In the genomic region with DNA sequence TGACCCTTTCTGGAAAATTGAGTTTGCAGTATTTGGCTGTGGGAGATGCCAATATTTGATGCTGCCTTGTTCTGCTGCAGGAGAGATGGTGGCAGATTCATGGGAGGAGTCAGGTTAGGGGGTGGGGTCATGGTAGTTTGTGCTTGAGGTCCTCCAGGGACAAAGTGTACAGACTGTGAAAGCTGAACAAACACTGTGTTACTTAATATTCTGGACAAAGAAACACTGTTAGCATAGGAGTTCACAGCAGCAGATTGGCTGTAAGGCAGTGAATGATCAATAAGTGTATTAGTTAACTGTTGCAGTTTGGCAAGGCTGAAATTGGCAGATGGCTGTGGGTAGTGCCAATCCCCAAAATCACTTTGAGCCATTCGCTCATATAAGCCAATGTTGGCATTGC, we compare ENCODE assay signal across 36 mouse cellular contexts. TPM values are rescaled to one million over a fixed set of nuclear protein-coding genes. Genes with fewer than 3 reads are reported as not detected.
"Had no signal": no experiment of that assay in that cellular context is flagged by ENCODE, and none has a peak within 500 bp of the region (broad histone marks: within the 10 kb centered on the region; RNA-seq: fewer than 3 reads in every experiment).

No protein-coding gene starts in this region.

- H3K4me1 ChIP-seq: heart, embryonic 13.5 days; heart, embryonic 15.5 days; hindbrain, embryonic 13.5 days; hindbrain, embryonic 15.5 days; kidney, embryonic 15.5 days; limb, embryonic 10.5 days; limb, embryonic 12.5 days had no signal

- ATAC-seq: hindbrain, postnatal 0 days; intestine, embryonic 16.5 days had no signal

- H3K9me3 ChIP-seq: heart, embryonic 15.5 days; kidney, embryonic 15.5 days; limb, embryonic 10.5 days had no signal

- H3K36me3 ChIP-seq: heart, embryonic 13.5 days; heart, embryonic 15.5 days; hindbrain, embryonic 13.5 days; hindbrain, embryonic 15.5 days; kidney, embryonic 15.5 days; limb, embryonic 10.5 days; limb, embryonic 12.5 days had no signal

- H3K27me3 ChIP-seq: heart, embryonic 13.5 days; heart, embryonic 15.5 days; hindbrain, embryonic 13.5 days; hindbrain, embryonic 15.5 days; kidney, embryonic 15.5 days; limb, embryonic 12.5 days had no signal

- DNase-seq: gastrocnemius, postnatal 14 days; gastrocnemius, postnatal 36 days; heart, adult 2 months; heart, postnatal 14 days; heart, postnatal 36 days; kidney, adult 11 months; kidney, adult 2 months; kidney, adult 9 months; kidney, postnatal 14 days; kidney, postnatal 36 days had no signal

- H3K4me2 ChIP-seq: heart, embryonic 11.5 days; heart, embryonic 13.5 days; heart, embryonic 15.5 days; hindbrain, embryonic 13.5 days; hindbrain, embryonic 15.5 days; kidney, embryonic 15.5 days; limb, embryonic 12.5 days had no signal

- H3K9ac ChIP-seq: heart, embryonic 13.5 days; heart, embryonic 15.5 days; hindbrain, embryonic 13.5 days; hindbrain, embryonic 15.5 days; kidney, embryonic 15.5 days; limb, embryonic 12.5 days; liver, embryonic 14.5 days had no signal

- H3K4me3 ChIP-seq: heart, adult 2 months; heart, embryonic 13.5 days; heart, embryonic 15.5 days; hindbrain, embryonic 13.5 days; hindbrain, embryonic 15.5 days; kidney, embryonic 15.5 days; left cerebral cortex, adult 2 months; limb, embryonic 10.5 days; limb, embryonic 12.5 days had no signal

- H3K27ac ChIP-seq: heart, adult 2 months; heart, embryonic 13.5 days; heart, embryonic 15.5 days; hindbrain, embryonic 13.5 days; hindbrain, embryonic 15.5 days; hindbrain, postnatal 0 days; kidney, embryonic 15.5 days; kidney, postnatal 0 days; left cerebral cortex, adult 2 months; limb, embryonic 10.5 days; limb, embryonic 12.5 days; liver, embryonic 14.5 days had no signal

RNA-seq across cellular contexts. Expression of a gene that starts 23.3 kb away (rescaled TPM):
- total RNA-seq: gastrocnemius, adult 18-20 months; gastrocnemius, postnatal 14 days; gastrocnemius, postnatal 36 days; heart, adult 2 months; heart, postnatal 14 days; heart, postnatal 36 days; hematopoietic stem cell, adult 5-6 weeks; hindbrain, postnatal 0 days; layer of hippocampus, adult 18-20 months; layer of hippocampus, postnatal 10 days; layer of hippocampus, postnatal 25 days; left cerebral cortex, adult 2 months; left cerebral cortex, postnatal 14 days; left cerebral cortex, postnatal 36 days had no signal
- polyA plus RNA-seq: gonadal fat pad, adult 2 months; heart, adult 2 months; heart, embryonic 11.5 days; heart, embryonic 13.5 days; heart, embryonic 15.5 days; heart, postnatal 0 days; hindbrain, embryonic 11.5 days; hindbrain, embryonic 13.5 days; hindbrain, embryonic 15.5 days; hindbrain, postnatal 0 days; intestine, embryonic 14.5 days; kidney, adult 2 months; kidney, embryonic 15.5 days; kidney, postnatal 0 days; large intestine, adult 2 months; limb, embryonic 10.5 days; limb, embryonic 12.5 days; limb, embryonic 14.5 days had no signal
